ENCODE assay signal across 10 mouse cellular contexts in genomic region chr11:69407724-69408004, GRCm38 (mm10). TPM values are rescaled to one million over a fixed set of nuclear protein-coding genes. Genes with fewer than 3 reads are reported as not detected.
DNase-seq lines count a peak whose midpoint lies in the region; ATAC-seq and TF ChIP-seq lines count a peak whose summit lies in the region.
"Had no signal": no experiment of that assay in that cellular context is flagged by ENCODE, and none has a peak within 500 bp of the region (broad histone marks: within the 10 kb centered on the region; RNA-seq: fewer than 3 reads in every experiment).

No protein-coding gene starts in this region.

- H3K4me3 ChIP-seq in left cerebral cortex, adult 2 months = peak overlapping the region; percentile 88
- peak overlapping the region; percentile 81; the same call in 1 of the 2 replicates for H3K4me3 ChIP-seq in intestine, embryonic 16.5 days (ENCODE audit: low read length)
- H3K4me3 ChIP-seq in midbrain, postnatal 0 days (ENCODE audit: low read depth, low read length) = peak overlapping the region; percentile 73; the same call in 1 of the 2 replicates

- peak; percentile 46 for DNase-seq in cerebellum, adult 9-11 months
- DNase-seq in left cerebral cortex, adult 2 months (ENCODE audit: extremely low spot score in 1 of 2, low spot score in 2 of 2) = no peak
- DNase-seq in left cerebral cortex, postnatal 4 days = no peak
- no peak for DNase-seq in midbrain, postnatal 0 days (ENCODE audit: low spot score)
- no peak for DNase-seq in thymus, postnatal 36 days
- no peak for DNase-seq in adrenal gland, adult 8-10 months
- DNase-seq: cerebellum, postnatal 36 days; thymus, postnatal 14 days had no signal

- H3K9me3 ChIP-seq in intestine, embryonic 16.5 days (ENCODE audit: control insufficient read depth, low read length) = no peaks in the 10 kb centered on the region
- H3K9me3 ChIP-seq in midbrain, postnatal 0 days (ENCODE audit: low read length) = no peaks in the 10 kb centered on the region

- peaks cover 24% of the 10 kb centered on the region for H3K4me1 ChIP-seq in intestine, embryonic 16.5 days (ENCODE audit: control insufficient read depth, insufficient read depth, low read length)
- peaks cover 17% of the 10 kb centered on the region for H3K4me1 ChIP-seq in midbrain, postnatal 0 days (ENCODE audit: insufficient read depth, low read length)

- no peak for ATAC-seq in cerebellum, adult (ENCODE audit: insufficient number of reproducible peaks, low FRiP score, low TSS enrichment)
- no peak for ATAC-seq in intestine, embryonic 16.5 days
- no peak for ATAC-seq in midbrain, postnatal 0 days (ENCODE audit: low FRiP score)

- peaks cover 39% of the 10 kb centered on the region for H3K36me3 ChIP-seq in intestine, embryonic 16.5 days (ENCODE audit: control insufficient read depth, insufficient read depth, low read length)
- H3K36me3 ChIP-seq in midbrain, postnatal 0 days (ENCODE audit: insufficient read depth, low read length) = peaks cover 49% of the 10 kb centered on the region

- TF ChIP-seq CTCF in left cerebral cortex, adult 2 months (IDR thresholded peaks at IDR 0.05) = no peak
- TF ChIP-seq CTCF in midbrain, postnatal 0 days (IDR thresholded peaks at IDR 0.05) = no peak

- peak overlapping the region; percentile 87; the same call in 1 of the 2 replicates for H3K4me2 ChIP-seq in intestine, embryonic 16.5 days (ENCODE audit: low read depth, low read length)
- H3K4me2 ChIP-seq in midbrain, postnatal 0 days (ENCODE audit: low read depth, low read length, poor library complexity, severe bottlenecking) = peak overlapping the region; percentile 94

- intact Hi-C loops in left cerebral cortex, adult 2 months (cut with DNase I) = no loop called here
- intact Hi-C loops in left cerebral cortex, postnatal 4 days (cut with DNase I) = loop anchor here (5.0 kb wide), 1 partner anchor 105 kb away; no protein-coding TSS in a partner anchor

- H3K9ac ChIP-seq in intestine, embryonic 16.5 days (ENCODE audit: low read depth, low read length) = peak overlapping the region; percentile 89; the same call in 1 of the 2 replicates
- 0 out of 2 replicates have a peak overlapping the region, but pooled peaks have one; percentile 98 for H3K9ac ChIP-seq in midbrain, postnatal 0 days (replicated peaks; ENCODE audit: low read length, poor library complexity, severe bottlenecking)

- H3K27ac ChIP-seq in left cerebral cortex, adult 2 months = no peak overlapping the region
- H3K27ac ChIP-seq in intestine, embryonic 16.5 days (ENCODE audit: low read length) = no peak overlapping the region
- no peak overlapping the region for H3K27ac ChIP-seq in midbrain, postnatal 0 days (ENCODE audit: low read depth, low read length)

- H3K27me3 ChIP-seq in intestine, embryonic 16.5 days (replicated peaks; ENCODE audit: control insufficient read depth, insufficient read depth, low read length) = no peaks in the 10 kb centered on the region
- no peaks in the 10 kb centered on the region for H3K27me3 ChIP-seq in midbrain, postnatal 0 days (ENCODE audit: insufficient read depth, low read length)

- 86% methylated on average over 4 of the region's 4 CpGs for WGBS in intestine, embryonic 16.5 days
- 89% methylated on average over 4 of the region's 4 CpGs for WGBS in midbrain, postnatal 0 days

RNA-seq across cellular contexts. Expression of gene Kdm6b, which starts 5.8 kb away (rescaled TPM):
- total RNA-seq in left cerebral cortex, adult 2 months (2021) = 10 to 100 TPM; 31.1 to 45.3 TPM
- 10 to 100 TPM; 77.2 to 85.8 TPM for total RNA-seq in left cerebral cortex, postnatal 4 days (2021)
- 17.6 and 18.8 TPM in 2 replicates for polyA plus RNA-seq in intestine, embryonic 16.5 days (2015; fragmentation: Nextera tagmentation; extraction: Ambion mirVana)
- total RNA-seq in midbrain, postnatal 0 days (2014; rRNA removed) = 12.1 and 14.5 TPM in 2 replicates
- 18.9 and 22.7 TPM in 2 replicates for polyA plus RNA-seq in midbrain, postnatal 0 days (2015; fragmentation: Nextera tagmentation; extraction: Ambion mirVana)
- 10 to 100 TPM; 20.4 to 44.2 (median 35.1) TPM for total RNA-seq in adrenal gland, adult 8-10 months (2022)

RNA-seq across cellular contexts. Expression of gene Tmem88, which starts 9.6 kb away (rescaled TPM):
- 1 to 10 TPM; 2.9 to 3.8 TPM for total RNA-seq in left cerebral cortex, adult 2 months (2021)
- total RNA-seq in left cerebral cortex, postnatal 4 days (2021) = 1 to 10 TPM; 3.1 to 4.2 TPM
- 30.8 and 31.0 TPM in 2 replicates for polyA plus RNA-seq in intestine, embryonic 16.5 days (2015; fragmentation: Nextera tagmentation; extraction: Ambion mirVana)
- 4.4 and 5.7 TPM in 2 replicates for total RNA-seq in midbrain, postnatal 0 days (2014; rRNA removed)
- 5.8 and 6.3 TPM in 2 replicates for polyA plus RNA-seq in midbrain, postnatal 0 days (2015; fragmentation: Nextera tagmentation; extraction: Ambion mirVana)
- total RNA-seq in adrenal gland, adult 8-10 months (2022) = 10 to 100 TPM in 2 of 4 experiments, 1 to 10 TPM in 2; 6.3 to 16.0 (median 10.4) TPM

RNA-seq across cellular contexts. Expression of gene Cyb5d1, which starts 12.2 kb away (rescaled TPM):
- 10 to 100 TPM; 40.7 to 45.6 TPM for total RNA-seq in left cerebral cortex, adult 2 months (2021)
- total RNA-seq in left cerebral cortex, postnatal 4 days (2021) = 10 to 100 TPM; 36.3 to 41.1 TPM
- 22.6 and 24.0 TPM in 2 replicates for polyA plus RNA-seq in intestine, embryonic 16.5 days (2015; fragmentation: Nextera tagmentation; extraction: Ambion mirVana)
- 16.5 and 22.6 TPM in 2 replicates for total RNA-seq in midbrain, postnatal 0 days (2014; rRNA removed)
- polyA plus RNA-seq in midbrain, postnatal 0 days (2015; fragmentation: Nextera tagmentation; extraction: Ambion mirVana) = 18.2 and 18.8 TPM in 2 replicates
- 10 to 100 TPM; 53.9 to 65.7 (median 60.5) TPM for total RNA-seq in adrenal gland, adult 8-10 months (2022)

RNA-seq across cellular contexts. Expression of gene Naa38, which starts 12.4 kb away (rescaled TPM):
- total RNA-seq in left cerebral cortex, adult 2 months (2021) = 100 to 1,000 TPM in 1 of 2 experiments, 10 to 100 TPM in 1; 94.0 to 113 TPM
- total RNA-seq in left cerebral cortex, postnatal 4 days (2021) = 10 to 100 TPM; 60.2 to 63.9 TPM
- polyA plus RNA-seq in intestine, embryonic 16.5 days (2015; fragmentation: Nextera tagmentation; extraction: Ambion mirVana) = 168 and 170 TPM in 2 replicates
- total RNA-seq in midbrain, postnatal 0 days (2014; rRNA removed) = 32.6 and 95.9 TPM in 2 replicates
- 120 and 147 TPM in 2 replicates for polyA plus RNA-seq in midbrain, postnatal 0 days (2015; fragmentation: Nextera tagmentation; extraction: Ambion mirVana)
- 100 to 1,000 TPM; 138 to 160 (median 154) TPM for total RNA-seq in adrenal gland, adult 8-10 months (2022)

RNA-seq across cellular contexts. Expression of gene Chd3, which starts 38.5 kb away (rescaled TPM):
- total RNA-seq in left cerebral cortex, adult 2 months (2021) = 100 to 1,000 TPM; 406 to 416 TPM
- total RNA-seq in left cerebral cortex, postnatal 4 days (2021) = 100 to 1,000 TPM; 552 to 572 TPM
- 33.4 and 35.5 TPM in 2 replicates for polyA plus RNA-seq in intestine, embryonic 16.5 days (2015; fragmentation: Nextera tagmentation; extraction: Ambion mirVana)
- 284 and 298 TPM in 2 replicates for total RNA-seq in midbrain, postnatal 0 days (2014; rRNA removed)
- 51.6 and 58.9 TPM in 2 replicates for polyA plus RNA-seq in midbrain, postnatal 0 days (2015; fragmentation: Nextera tagmentation; extraction: Ambion mirVana)
- 100 to 1,000 TPM in 2 of 4 experiments, 10 to 100 TPM in 2; 89.8 to 169 (median 115) TPM for total RNA-seq in adrenal gland, adult 8-10 months (2022)
